Mouse (Mus musculus): Measurements from ENCODE around the gene Emx1.

Emx1 gene

GRCm38 (mm10) chr6:85231469-85231868, 44.2 kb downstream of the Emx1 start:
- no peak for DNase-seq (ENCODE audit: low spot score)

GRCm38 (mm10) chr6:85232045-85232444, 44.8 kb downstream of the Emx1 start:
- DNase-seq (ENCODE audit: low spot score): no peak

- DNase-seq (ENCODE audit: low spot score): no peak
These were observed 45.8 kb downstream of the Emx1 start for GRCm38 (mm10) chr6:85232836-85233623.

GRCm38 (mm10) chr6:85234796-85235195, 47.6 kb downstream of the Emx1 start:
- DNase-seq (ENCODE audit: low spot score): no peak

- peak; percentile 9 for DNase-seq (ENCODE audit: low spot score)
These were observed 49.8 kb downstream of the Emx1 start for GRCm38 (mm10) chr6:85237001-85237400.

- DNase-seq (ENCODE audit: low spot score): no peak
These were observed 50.5 kb downstream of the Emx1 start for GRCm38 (mm10) chr6:85237595-85238337.

- peak; percentile 76 for DNase-seq (ENCODE audit: low spot score)
These were observed 51.8 kb downstream of the Emx1 start for GRCm38 (mm10) chr6:85239044-85239489.

- DNase-seq (ENCODE audit: low spot score): no peak
These were observed 62.6 kb downstream of the Emx1 start for GRCm38 (mm10) chr6:85249821-85250220.

GRCm38 (mm10) chr6:85250811-85251241, 63.6 kb downstream of the Emx1 start:
- DNase-seq (ENCODE audit: low spot score): no peak

- no peak for DNase-seq (ENCODE audit: low spot score)
These were observed 65.2 kb downstream of the Emx1 start for GRCm38 (mm10) chr6:85252251-85253058.

- no peak for DNase-seq (ENCODE audit: low spot score)
These were observed 66.0 kb downstream of the Emx1 start for GRCm38 (mm10) chr6:85253275-85253674.

Data from urinary bladder, postnatal 25 days (tissue).